Mouse (Mus musculus) myocyte (in vitro differentiated cells): Measurements from ENCODE around the gene Midn.

ENCODE experiments used
- CEBPB ChIP-seq: IDR thresholded peaks from 2 replicates; pipeline ENCODE4 v1.6.1; 2011; ENCODE audit warnings: mild to moderate bottlenecking, moderate library complexity; ENCODE audit not compliant: poor library complexity, insufficient read depth, severe bottlenecking
- E2F4 ChIP-seq: IDR thresholded peaks from one replicate; pipeline ENCODE4 v1.6.1; 2011; ENCODE audit warnings: mild to moderate bottlenecking, control low read depth, moderate library complexity; ENCODE audit not compliant: insufficient read depth
- MAX ChIP-seq: IDR thresholded peaks from one replicate; pipeline ENCODE4 v1.6.1; 2011; ENCODE audit warnings: low read depth, mild to moderate bottlenecking, control low read depth
- POLR2A ChIP-seq: IDR thresholded peaks from one replicate; pipeline ENCODE4 v1.6.1; 2011; ENCODE audit warnings: low read depth, mild to moderate bottlenecking, control low read depth, moderate library complexity; ENCODE audit not compliant: insufficient read length
- TCF3 ChIP-seq: IDR thresholded peaks from one replicate; pipeline ENCODE4 v1.6.1; 2011; ENCODE audit warnings: low read depth, control low read depth; ENCODE audit not compliant: insufficient read length

DNA sequence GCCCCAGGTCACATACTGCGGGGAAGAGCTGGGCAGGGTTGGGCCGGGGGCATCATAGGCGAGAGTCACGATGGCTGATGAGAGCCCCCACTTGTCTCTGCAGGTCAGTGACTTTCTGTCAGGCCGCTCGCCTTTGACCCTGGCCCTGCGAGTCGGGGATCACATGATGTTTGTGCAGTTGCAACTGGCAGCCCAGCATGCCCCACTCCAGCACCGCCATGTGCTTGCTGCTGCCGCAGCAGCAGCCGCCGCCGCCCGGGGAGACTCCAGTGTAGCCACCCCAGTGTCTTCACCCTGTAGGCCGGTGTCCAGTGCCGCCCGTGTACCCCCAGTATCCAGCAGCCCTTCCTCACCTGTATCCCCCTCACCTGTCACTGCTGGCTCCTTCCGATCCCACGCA is 5.6 kb downstream of the Midn start:
- TF ChIP-seq POLR2A (no peak), TCF3 (no peak), MAX (no peak), E2F4 (no peak), CEBPB (no peak)
